Mouse (Mus musculus) layer of hippocampus, postnatal 10 days (tissue): ENCODE measurements around the gene Arsb. TPM values are rescaled to one million over a fixed set of nuclear protein-coding genes. Genes with fewer than 3 reads are reported as not detected.

Source experiments
- DNase-seq, 2 experiments: peaks; one replicate each; pipeline ENCODE4 v3.0.0; 2021; ENCODE audit warnings: low spot score in 2 of 2
- total RNA-seq, 2 experiments: library from RNA; stranded (reverse); gene quantifications; 2 replicates each; pipeline ENCODE4 v1.2.3; 2021

Gene Arsb
- total RNA-seq, 2 experiments from 2014 or later = 78.8 to 84.6 TPM

DNA sequence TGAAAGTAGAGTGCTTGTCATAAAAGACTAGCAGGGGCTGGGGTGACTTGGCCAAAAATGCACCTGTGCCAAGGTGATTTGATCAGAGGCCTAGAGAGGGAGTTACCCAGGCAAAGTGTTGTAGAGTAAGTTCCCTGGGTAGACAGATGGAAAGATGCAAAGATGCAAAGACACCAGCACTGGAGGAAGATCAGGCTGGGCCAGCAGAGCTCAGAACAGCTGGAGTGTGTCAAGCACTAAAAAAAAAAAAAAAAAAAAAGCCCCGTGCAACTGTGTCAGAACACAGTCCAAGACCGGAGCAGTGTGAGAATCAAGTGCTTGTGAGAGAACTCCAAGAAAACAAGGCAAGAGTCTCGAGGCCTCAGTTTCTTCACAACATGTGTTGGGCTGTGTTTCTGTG is 148.1 kb downstream of the Arsb start:
- no peak for DNase-seq

DNA sequence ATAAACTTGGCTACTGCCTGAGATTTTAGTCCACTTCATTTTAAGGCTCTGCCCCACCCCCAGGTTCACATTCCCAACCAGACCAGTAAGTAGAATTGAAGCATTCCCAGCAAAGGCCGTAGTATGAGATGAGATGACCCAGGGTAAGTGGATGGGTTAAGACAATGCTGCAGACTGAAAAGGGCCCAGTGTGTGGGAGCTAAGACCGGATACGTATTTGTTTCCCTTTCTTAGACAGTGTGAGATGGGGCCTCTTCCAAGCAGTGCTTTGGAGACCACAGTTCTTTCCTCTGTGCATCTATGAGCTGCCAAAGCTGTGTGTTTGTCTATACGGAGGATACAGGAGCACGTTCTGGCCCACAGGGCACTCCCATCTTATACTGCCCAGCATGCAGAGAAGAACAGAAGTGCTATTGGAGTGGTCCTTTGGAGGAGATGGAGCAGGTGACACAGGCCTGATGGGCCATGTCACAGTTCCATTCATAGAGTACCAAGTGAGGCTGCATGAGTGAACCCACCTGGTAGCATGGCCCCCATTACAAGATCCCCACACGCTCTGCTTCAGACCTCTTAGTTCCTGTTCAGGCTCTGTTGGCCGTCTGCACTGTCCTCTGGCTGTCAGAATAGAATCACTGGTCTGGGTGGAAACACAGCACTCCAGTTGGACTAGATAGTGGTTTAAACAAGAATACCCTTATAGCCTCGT is 148.8 kb downstream of the Arsb start:
- DNase-seq = no peak

DNA sequence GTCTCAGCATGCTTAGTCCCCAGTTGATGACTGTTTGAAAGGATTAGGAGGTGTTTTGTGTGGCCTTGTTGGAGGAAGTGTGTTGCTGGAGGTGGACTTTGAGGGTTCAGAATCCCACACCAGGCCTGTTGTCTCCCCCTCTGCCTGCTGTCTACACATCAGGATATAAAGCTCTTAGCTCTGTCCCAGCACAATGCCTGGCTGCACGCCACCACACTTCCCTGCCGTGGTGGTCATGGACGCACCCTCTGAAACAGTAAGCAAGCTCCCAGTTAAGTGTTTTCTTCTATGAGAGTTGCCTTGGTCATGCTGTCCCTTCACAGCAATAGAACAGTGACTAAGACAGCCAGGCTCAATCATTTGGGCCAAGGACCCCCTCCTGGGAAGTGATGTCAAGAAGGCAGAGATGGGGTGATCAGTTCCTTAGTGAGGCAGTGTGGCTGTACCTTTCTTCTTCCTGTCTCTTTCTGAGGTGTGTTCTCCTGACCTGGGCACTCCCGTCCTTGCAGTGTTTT is 149.4 kb downstream of the Arsb start:
- DNase-seq = no peak

DNA sequence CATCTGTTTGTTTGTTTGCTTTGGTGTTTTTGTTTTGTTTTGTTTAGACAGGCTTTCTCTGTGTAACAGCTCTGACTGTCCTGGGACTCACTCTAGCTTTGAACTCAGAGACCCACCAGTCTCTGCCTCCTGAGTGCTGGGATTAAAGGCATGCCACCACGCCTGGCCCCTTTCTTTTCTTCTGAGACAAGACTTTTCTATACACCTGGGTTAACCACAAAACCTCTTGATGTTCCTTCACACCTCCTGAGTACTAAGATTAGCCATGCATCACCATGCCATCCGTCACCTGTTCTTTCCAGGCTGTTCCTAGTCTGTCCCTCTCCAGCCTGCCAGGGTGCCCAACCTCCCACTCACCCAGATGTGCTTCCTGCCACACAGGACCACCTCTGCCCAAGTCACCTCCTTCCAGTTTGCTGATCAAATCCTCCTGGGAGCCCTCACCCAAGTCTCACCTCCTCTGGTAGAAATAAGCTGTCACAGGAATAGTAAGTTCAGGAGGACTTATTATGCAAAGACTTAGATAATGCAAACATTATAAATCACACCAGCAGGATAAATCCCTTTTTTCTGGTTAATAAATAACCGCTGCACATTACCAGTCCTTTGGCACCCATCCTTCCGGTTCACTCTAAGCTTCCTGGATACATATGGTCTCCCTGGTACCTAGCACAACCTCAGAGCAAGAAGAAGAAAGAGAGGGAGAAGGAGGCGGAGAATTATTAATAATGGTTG is 150.6 kb downstream of the Arsb start:
- no peak for DNase-seq

DNA sequence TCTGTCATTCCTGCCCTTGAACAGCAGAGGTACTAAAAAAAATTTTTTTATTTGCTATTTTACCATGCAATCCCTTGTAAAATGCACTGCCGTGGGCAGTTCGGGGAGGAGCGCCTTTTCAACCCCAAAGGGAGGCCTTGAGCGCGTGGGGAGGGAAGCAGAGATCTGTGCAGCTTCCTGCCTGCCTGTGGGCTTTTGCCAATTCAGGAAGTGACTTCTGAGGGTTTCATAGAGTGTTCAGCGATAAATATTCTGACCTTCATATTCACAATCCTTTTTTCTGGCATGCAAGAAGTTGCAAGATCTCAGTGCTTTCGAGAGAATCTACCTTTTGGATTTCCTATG is 151.1 kb downstream of the Arsb start:
- DNase-seq = no peak

DNA sequence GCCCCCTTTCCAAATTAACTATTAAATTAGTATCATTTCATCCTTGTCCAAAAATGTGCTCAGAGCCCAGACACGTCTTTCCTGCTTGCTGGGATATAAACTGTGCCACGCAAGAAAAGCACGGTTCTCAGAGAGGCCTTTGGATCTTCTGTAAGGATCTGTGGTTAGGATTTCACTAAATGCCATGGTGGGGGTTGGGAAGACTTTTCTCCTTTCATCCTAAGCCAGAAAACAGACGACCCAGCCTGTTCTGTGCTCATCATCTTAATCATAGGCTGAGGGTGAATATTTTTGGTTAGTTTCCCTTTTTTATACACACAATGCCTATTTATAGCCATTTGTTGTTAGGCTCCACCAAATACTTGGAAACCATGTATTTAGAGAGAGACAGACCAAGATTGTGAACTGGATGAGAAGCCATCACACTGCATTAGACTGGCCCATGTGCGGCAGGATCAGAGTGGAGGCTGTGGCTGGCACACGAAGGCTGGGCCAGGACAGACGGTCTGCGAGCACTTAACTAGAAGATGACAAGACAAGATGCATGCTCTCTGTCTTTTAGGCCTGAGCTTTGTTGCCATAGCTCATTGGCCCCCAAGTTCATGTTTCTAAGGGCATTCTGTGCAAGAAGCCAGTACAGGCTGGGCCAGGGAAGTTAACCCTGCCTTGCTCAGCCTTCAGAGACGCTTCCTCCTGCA is 153.5 kb downstream of the Arsb start:
- DNase-seq = no peak

DNA sequence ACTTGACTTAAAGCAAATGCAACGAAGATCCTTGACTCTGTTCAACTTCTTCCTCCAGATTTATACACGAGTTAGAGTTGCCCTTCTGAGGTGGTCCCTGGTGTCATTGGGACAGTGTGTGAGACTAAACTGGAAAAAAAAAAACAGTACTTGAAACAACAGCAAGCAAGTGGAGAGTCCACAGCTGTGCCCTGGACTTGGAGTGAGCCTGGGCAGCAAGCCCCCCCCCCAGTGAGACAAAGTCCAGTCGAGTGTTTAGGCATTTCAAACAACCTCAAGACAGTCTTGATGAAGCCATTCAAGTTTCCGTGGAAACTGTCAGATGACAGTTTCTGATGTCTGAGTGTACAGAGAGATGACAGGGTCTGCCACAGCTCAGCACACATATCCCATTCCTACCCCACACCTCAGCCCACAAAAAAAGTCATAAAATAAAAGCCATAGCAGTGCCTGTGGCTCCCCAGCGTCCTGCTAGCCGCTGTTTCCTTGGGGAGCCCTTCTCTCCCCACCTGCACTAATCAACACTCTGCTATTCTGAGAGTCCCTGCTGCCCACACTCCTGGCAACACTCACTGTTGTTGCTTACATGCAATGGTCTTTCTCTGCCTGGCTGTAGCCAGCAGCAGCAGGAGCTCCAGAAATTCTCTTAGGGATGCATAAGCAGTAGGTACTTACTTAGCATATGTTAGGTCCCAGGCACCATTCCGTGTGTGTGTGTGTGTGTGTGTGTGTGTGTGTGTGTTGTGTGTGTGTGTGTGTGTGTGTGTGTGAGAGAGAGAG is 159.3 kb downstream of the Arsb start:
- DNase-seq = peak in 1 of 2 experiments; percentile 24

DNA sequence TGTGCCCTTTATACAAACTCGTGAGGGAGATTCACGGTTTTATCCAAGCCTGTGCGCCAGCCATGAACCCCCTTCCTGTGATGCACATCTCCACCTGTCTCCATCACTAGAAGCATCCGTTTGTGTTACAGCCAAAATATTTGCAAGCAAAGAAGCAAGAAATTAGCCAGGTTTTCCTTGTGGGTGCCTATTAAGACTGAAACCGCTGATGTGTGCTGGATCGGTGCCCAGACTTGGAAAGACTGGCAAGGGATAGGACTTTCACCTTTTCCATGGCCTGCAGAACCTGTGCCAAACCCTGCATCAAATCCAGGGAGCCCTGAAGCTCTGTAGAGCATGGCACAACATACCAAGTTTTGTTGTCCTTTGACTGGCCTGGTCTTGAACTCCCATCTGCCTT is 165.0 kb downstream of the Arsb start:
- peak in 1 of 2 experiments; percentile 50 for DNase-seq

DNA sequence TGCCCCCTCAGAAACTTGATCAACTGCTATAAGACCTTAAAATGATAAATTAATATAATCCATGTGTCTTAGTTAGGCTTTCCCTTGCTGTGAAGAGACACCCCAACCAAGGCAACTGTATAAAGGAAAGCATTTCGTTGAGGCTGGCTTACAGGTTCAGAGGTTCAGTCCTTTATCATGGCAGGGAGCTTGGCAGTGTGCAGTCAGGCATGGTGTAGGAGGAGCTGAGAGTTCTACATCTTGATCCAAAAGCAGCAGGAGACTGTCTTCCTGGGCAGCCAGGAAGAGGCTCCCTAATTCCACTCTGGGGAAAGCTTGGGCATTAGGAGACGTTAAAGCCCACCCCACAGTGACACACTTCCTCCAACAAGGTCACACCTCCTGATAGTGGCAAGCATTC is 166.7 kb downstream of the Arsb start:
- DNase-seq = no peak

DNA sequence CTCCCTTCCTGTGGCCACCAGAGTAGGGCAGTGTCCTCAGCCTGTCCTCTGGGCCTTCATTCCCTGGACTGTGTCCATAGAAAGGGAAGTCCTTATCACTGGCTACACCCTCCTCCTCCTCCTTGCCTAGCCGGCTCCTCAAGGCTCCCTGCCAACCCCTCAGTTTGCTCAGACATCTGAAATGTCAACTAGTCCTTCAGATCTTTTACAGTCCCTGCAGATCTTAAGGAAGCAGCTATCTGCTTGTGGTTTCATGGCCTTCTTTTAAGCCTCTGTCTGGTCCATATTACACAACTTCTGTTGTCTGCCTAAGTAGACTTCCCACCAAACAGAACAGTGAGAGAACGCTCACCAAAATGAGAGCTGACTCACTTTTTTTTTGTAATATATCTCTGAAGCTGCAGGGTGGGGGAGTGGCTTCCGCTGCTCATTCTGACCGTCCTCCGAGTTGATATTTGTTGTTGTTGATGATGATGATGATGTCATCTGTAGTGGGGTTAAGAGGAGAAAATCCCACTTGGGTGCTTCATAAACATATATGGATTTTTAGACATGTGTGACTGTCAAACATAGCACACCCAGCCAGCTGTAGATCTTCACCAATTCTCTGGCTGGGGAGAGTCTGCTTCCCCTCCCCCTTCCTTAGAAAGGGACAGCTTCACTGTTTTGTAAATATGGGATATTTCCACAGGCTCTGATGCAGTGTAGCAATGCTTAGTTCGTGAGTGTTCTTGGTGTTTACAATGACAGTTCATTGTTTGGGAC is 168.1 kb downstream of the Arsb start:
- no peak for DNase-seq

DNA sequence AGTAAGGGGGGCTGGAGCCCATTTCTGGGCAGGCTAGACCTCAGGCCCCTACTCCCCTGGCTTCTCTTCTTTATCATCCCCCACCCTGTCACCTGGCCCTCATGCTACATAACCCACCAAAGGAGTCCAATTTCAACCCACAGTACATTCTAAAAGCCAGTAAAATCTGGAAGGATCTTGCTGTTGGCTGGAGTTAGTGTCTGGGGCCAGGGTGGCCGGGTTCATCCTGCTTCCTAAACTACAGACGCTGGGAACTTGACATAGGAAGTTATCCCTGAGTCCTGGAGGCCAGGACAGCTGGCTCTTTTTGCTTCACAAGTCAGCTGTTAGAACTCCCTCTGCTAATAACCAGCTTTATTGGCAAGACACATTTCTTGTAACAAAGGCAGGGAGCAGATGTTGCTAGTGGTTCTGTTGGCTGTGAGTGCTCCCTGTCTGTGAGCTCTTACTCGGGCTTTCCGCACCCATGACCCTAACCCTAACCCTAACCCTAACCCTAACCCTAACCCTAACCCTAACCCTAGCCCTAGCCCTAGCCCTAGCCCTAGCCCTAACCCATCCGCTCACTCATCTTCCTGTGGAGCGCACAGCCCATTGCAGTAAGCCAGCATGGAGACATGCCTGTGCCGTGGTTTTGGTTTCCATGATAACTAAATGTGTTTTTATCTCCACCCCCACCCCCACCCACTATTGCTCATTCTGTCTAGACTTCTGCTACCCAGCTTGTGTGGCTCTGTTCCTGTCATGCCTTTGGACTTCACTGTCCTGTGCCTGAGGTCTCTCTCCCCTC is 169.5 kb downstream of the Arsb start:
- DNase-seq = peak; percentile 33 to 44

DNA sequence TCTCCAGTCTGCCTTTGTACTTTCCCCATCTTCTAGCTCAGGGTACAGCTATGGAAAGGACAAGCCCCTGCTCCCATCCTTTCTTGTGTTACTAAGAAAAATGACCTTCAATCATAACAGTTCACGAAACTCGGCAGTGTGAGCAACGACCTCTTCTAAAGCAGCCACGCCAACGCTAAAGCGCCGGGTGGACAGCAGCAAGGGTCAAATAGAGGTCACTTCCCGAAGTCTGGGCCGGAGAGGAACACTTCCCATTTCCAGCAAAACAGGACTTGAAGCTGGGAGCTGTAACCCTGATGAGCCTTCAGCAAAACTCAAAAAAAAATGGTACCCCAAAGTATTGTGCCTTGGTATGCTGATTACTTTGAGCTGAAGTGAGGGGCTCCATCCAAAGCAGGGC is 179.6 kb downstream of the Arsb start:
- no peak for DNase-seq

DNA sequence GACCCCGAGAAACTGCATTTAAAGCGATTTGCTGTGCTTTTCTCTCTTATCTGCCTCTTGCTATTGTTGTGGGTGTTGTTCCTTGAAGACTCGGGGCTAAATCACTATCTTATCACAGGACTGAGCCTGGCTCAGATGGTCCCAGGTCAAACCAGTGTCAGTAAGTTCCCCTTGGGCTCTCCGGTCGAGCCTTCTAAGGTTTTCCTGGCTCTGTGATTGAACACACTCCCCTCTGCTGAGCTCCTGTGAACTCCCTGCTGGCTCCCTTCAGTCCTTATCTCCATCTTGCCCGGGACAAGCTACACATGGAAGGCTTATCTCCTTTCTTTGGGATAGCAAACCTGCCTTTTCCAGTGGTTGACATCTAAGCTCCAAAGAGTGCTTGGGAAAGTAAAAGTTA is 180.1 kb downstream of the Arsb start:
- no peak for DNase-seq

DNA sequence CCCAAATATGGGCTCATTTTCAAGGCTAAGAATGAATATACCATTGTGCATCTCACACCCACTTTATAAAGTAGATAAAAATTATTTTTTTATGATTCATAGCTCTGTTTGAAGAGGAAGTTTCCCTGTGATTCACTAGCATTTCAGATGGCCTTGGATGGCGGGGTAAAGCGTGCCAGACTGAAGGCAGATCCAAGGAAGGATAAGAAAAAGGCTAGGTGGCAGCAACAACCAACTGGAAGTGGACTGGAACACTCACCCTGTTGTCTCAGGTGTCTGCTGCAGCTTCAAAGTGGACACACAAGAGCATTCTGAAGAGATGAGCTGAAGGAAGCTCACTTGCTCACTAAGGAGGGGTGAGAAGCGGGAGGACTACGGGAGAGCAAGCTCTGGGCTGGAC is 181.0 kb downstream of the Arsb start:
- DNase-seq = no peak

DNA sequence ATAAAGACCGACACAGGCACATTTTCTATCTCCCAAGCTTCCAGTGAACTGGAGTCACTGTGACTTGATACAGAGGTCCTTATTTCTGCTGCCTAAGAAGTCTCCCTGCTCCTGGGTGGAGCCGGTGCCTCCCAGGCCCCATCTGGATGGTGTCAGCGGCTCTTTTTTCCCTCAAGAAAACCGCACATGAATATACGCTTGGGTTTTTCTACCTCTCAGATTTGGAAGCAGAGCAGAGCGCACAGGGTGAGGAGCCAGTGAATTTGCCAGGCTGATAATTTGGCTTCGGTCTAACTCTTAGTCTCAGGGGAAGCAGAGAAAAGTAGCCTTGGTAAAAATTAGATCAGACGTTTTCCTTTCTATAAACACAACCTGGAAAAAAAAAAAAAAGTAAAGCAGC is 186.5 kb downstream of the Arsb start:
- no peak for DNase-seq

DNA sequence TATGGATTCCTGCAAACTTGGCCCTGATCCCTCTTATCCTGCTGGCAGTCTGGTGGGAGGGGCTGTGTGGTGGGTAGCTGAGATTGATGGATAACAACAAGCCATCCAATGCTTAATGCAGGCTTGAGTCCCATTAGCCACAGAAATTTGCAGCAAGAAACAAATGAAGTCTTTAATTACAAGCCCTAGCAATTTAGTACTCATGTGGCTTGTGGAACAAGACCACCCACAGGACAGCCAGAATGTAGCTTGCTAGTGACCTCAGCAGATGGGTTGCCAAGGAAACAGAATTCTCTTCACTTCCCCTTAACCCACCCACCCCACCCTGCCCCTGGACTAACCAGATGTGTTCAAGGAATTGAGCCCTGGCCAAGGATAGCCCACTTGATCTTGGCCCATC is 194.8 kb downstream of the Arsb start:
- no peak for DNase-seq

DNA sequence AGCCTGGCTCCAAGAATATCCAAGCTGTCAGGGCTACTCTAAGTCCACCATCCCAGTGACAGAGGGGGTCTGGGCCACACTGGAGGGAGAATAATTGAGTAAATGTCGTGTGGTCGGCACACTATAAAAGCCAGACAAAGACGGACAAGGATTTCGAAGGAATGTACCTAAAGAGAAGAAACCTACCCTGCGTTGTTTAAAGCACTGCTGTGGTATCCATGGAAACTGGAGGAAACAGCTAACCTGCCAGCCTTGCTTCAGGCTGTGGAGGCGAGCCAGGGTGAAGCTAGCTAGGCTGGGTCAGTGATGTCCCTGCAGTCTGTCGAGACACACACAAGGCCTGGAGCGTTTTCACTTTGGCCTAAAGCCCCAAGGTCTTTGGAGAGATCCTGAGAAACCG is 195.7 kb downstream of the Arsb start:
- peak; percentile 39 to 53 for DNase-seq

DNA sequence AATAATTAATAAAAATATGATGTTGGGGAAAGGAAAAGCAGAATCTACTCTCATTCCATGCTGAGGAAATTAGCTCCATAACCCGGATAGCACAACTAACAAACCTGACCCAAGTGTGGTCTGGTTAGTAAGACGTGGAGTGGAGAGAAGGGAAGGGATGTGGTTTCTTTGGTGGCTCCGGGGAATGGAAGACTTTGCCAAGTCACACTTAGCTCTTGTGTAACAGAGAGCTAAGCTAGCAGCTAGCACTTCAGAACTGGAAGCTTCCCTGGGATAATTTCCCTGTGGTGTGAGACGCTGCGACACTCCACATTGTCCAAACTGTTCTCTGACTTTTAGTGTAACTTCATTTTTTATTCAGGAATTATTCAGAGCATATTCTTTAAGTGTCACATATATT is 198.7 kb downstream of the Arsb start:
- DNase-seq = no peak

DNA sequence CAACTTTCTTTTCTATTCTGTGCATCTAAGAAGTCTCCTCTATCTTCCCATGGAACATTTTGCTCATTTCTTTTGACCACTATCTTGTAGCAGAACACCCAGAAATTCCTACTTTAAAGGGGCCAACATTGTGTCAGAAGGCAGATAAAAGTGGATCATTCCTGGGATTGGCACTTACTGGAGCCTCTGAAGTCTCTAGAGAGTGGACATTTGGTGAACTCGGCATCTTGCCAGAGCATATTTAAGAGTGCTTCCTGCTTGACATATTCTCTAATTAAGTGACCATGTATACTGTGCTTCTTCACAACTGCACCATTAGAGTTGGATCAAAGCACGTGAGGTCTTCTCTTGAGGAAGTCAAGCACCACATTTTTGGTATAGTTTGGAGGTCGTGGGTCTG is 201.0 kb downstream of the Arsb start:
- DNase-seq = no peak

DNA sequence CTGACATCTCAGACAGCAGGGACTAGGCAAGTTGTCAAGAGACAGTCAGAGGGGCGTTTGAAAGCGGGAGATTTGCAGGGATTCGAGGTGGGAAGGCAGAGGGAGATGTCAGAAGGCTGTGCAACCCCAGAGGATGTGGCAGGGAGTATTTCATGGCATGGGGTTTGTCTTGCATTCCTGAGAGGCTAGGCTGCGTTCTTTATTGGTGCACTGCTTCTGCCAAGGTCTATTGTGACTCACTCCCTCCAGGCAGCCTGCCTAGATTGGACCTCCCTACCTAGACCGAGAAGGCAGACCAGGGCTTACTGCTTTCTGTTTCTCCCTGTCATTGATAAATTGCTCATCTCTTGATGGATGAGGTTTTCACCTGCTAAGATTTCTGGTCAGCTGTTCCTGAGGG is 204.2 kb downstream of the Arsb start:
- DNase-seq = no peak
